Mouse (Mus musculus): Measurements from ENCODE around the gene Ap2b1. TPM values are rescaled to one million over a fixed set of nuclear protein-coding genes. Genes with fewer than 3 reads are reported as not detected.
"Not testable (repeated sequence)": the region's sequence is repeated elsewhere in the genome, so short reads cannot be mapped to it uniquely, and the experiment has no call there.

The Ap2b1 gene
- total RNA-seq, 2 experiments from 2014 or later: 268 to 286 TPM

- no peak for DNase-seq (ENCODE audit: low spot score in 2 of 2)
- intact Hi-C loops (cut with DNase I): loop anchor here (10.0 kb wide), 1 partner anchor 379 kb away; the partner anchor contains the start of gene Unc45b
These were observed 4.7 kb upstream of the Ap2b1 start for GRCm38 (mm10) chr11:83294133-83294532.

GRCm38 (mm10) chr11:83297816-83298215 lies 1.0 kb upstream of the Ap2b1 start:
- DNase-seq (ENCODE audit: low spot score in 2 of 2): no peak
- intact Hi-C loops (cut with DNase I): loop anchor here (10.0 kb wide), 1 partner anchor 383 kb away; the partner anchor contains the start of gene Unc45b

- intact Hi-C loops (cut with DNase I): loop anchor here (10.0 kb wide), 1 partner anchor 385 kb away; the partner anchor contains the start of gene Unc45b
- DNase-seq (ENCODE audit: low spot score in 2 of 2): no peak
These were observed 900 bp downstream of the Ap2b1 start for GRCm38 (mm10) chr11:83299724-83300123.

- DNase-seq (ENCODE audit: low spot score in 2 of 2): no peak
- intact Hi-C loops (cut with DNase I): no loop called here
These were observed 2.6 kb downstream of the Ap2b1 start for GRCm38 (mm10) chr11:83301431-83301831.

- intact Hi-C loops (cut with DNase I): no loop called here
- no peak for DNase-seq (ENCODE audit: low spot score in 2 of 2)
These were observed 3.3 kb downstream of the Ap2b1 start for GRCm38 (mm10) chr11:83302124-83302523.

- peak; percentile 93 to 95 for DNase-seq (ENCODE audit: low spot score in 2 of 2)
- intact Hi-C loops (cut with DNase I): no loop called here
These were observed 3.9 kb downstream of the Ap2b1 start, which contains the start of gene Pex12 for GRCm38 (mm10) chr11:83302526-83303251. Gene Pex12, minus strand, starts transcription at chr11:83302586.

- peak in 1 of 2 experiments; percentile 23 for DNase-seq (ENCODE audit: low spot score in 2 of 2)
- intact Hi-C loops (cut with DNase I): no loop called here
These were observed 4.9 kb downstream of the Ap2b1 start for GRCm38 (mm10) chr11:83303751-83304150.

- DNase-seq (ENCODE audit: low spot score in 2 of 2): no peak
- intact Hi-C loops (cut with DNase I): no loop called here
These were observed 5.7 kb downstream of the Ap2b1 start for GRCm38 (mm10) chr11:83304485-83304884.

- intact Hi-C loops (cut with DNase I): no loop called here
- DNase-seq (ENCODE audit: low spot score in 2 of 2): no peak
These were observed 8.0 kb downstream of the Ap2b1 start for GRCm38 (mm10) chr11:83306700-83307253.

GRCm38 (mm10) chr11:83312471-83312870 lies 13.6 kb downstream of the Ap2b1 start:
- intact Hi-C loops (cut with DNase I): no loop called here
- DNase-seq (ENCODE audit: low spot score in 2 of 2): peak; percentile 52 to 57

GRCm38 (mm10) chr11:83319048-83319447 lies 20.2 kb downstream of the Ap2b1 start:
- no peak for DNase-seq (ENCODE audit: low spot score in 2 of 2)
- intact Hi-C loops (cut with DNase I): no loop called here

- not testable (repeated sequence) for DNase-seq (ENCODE audit: low spot score in 2 of 2)
- intact Hi-C loops (cut with DNase I): loop anchor here (2.0 kb wide), 1 partner anchor 98 kb away; no protein-coding TSS in a partner anchor
These were observed 27.9 kb downstream of the Ap2b1 start for GRCm38 (mm10) chr11:83326692-83327091.

- peak; percentile 30 to 41 for DNase-seq (ENCODE audit: low spot score in 2 of 2)
- intact Hi-C loops (cut with DNase I): loop anchor here (2.0 kb wide), 1 partner anchor 97 kb away; no protein-coding TSS in a partner anchor
These were observed 28.6 kb downstream of the Ap2b1 start for GRCm38 (mm10) chr11:83327427-83327826.

GRCm38 (mm10) chr11:83335826-83336225 lies 37.0 kb downstream of the Ap2b1 start:
- intact Hi-C loops (cut with DNase I): no loop called here
- DNase-seq (ENCODE audit: low spot score in 2 of 2): peak; percentile 37 to 45

- DNase-seq (ENCODE audit: low spot score in 2 of 2): no peak
- intact Hi-C loops (cut with DNase I): no loop called here
These were observed 40.9 kb downstream of the Ap2b1 start for GRCm38 (mm10) chr11:83339705-83340104.

- no peak for DNase-seq (ENCODE audit: low spot score in 2 of 2)
- intact Hi-C loops (cut with DNase I): no loop called here
These were observed 43.0 kb downstream of the Ap2b1 start for GRCm38 (mm10) chr11:83341716-83342245.

GRCm38 (mm10) chr11:83355428-83355827 lies 56.6 kb downstream of the Ap2b1 start:
- intact Hi-C loops (cut with DNase I): no loop called here
- no peak for DNase-seq (ENCODE audit: low spot score in 2 of 2)

- no peak for DNase-seq (ENCODE audit: low spot score in 2 of 2)
- intact Hi-C loops (cut with DNase I): loop anchor here (2.0 kb wide), 1 partner anchor 67 kb away; no protein-coding TSS in a partner anchor
These were observed 58.6 kb downstream of the Ap2b1 start for GRCm38 (mm10) chr11:83357421-83357820.

- no peak for DNase-seq (ENCODE audit: low spot score in 2 of 2)
- intact Hi-C loops (cut with DNase I): no loop called here
These were observed 65.8 kb downstream of the Ap2b1 start for GRCm38 (mm10) chr11:83364656-83365055.

- DNase-seq (ENCODE audit: low spot score in 2 of 2): peak; percentile 25 to 39
- intact Hi-C loops (cut with DNase I): no loop called here
These were observed 72.4 kb downstream of the Ap2b1 start for GRCm38 (mm10) chr11:83371267-83371666.
